Mouse (Mus musculus): ENCODE data around the gene Ttc7b.
A peak's percentile ranks its signal among the peaks of the same experiment; 100 is the strongest.

Ttc7b gene

DNA sequence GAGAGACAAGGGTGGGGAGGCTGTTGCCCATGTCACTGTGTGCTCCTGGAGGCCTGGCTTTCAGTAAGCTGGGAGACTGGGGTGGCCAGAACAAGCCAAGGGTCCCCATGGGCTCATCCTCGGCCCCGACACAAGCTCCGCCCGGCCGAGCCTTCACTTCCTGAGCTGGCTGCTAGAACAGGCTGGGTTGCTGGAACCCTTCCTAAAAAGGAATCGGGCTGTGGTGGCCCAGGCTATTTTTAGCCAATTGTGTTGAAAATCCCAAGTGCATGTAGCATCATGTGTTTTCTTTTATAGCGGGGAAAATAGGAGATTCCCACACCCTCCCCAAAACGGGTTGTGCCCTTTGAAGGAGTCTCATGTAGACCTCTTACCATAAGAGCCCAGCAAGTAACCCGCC lies 226.7 kb downstream of the Ttc7b start:
- DNase-seq, result no peak

- DNase-seq, result no peak
These were observed 229.6 kb downstream of the Ttc7b start for GRCm38 (mm10) chr12:100290711-100291685.

GRCm38 (mm10) chr12:100290178-100290531 lies 230.5 kb downstream of the Ttc7b start:
- peak; percentile 54 to 58 for DNase-seq

DNA sequence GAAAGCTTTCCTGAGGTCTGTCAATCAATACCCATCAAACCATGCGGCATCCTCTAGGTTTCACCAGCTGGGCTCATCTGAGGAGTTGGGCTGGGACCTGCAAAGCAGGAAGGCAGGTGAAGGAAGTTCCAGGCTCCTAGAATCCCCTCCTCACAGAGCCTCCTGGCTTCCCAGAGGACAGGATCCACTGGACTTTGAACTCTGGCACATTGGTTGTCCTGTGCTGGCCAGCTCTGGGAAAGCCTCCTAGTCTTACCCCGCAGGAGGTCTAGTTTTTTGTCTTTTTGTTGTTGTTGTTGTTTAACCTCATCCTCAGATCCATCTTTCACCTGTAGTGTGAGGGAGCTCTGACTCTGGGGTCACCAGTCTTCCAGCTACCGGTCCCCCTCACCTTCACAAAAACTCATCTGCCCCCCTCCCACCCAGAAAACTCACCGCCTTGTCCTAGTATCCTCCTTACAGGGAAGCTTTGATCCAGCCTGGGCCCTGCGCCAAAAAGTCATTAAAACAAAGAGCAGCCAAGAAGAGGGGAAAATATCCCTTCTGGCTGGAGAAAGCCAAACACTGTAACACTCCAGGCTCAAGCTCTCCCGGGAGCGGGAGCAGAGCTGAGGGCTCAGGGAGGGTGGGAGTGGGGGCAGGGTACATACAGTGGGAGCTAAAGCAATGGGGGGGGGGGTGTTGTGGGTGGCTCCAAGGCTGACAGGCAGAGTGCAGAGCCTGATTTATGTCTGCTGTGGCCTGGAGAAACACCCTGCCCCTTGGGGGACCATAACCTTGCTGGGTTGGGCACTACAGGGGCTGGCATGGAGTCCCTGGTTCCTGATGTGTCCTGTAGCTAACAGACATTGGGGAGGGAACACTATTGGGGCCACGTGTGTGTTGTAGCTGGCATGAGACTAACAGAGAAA lies 231.1 kb downstream of the Ttc7b start:
- peak; percentile 52 to 63 for DNase-seq

DNA sequence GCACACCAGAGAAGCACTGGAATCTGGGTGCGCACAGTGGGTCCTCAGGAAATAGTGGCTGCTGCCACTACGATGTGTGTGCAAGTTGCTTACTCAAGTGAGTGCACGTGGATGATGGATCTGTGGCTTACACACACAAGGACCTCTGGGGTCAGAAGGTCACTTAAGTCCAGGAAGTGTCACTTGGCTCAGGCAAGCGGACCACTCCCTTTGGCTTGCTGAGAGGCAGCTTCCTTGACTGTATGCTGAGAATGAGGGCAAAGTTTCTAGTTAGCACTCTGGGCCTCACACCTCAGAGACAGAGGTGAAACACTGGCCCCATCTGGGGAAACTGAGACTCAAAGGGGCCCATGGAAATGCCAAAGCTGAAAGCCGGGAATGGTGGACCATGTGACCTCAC lies 232.6 kb downstream of the Ttc7b start:
- no peak for DNase-seq

- DNase-seq, result no peak
These were observed 233.1 kb downstream of the Ttc7b start for GRCm38 (mm10) chr12:100287565-100287964.

GRCm38 (mm10) chr12:100283283-100283682 lies 237.3 kb downstream of the Ttc7b start:
- no peak for DNase-seq

- no peak for DNase-seq
These were observed 238.4 kb downstream of the Ttc7b start for GRCm38 (mm10) chr12:100282025-100282885.

DNA sequence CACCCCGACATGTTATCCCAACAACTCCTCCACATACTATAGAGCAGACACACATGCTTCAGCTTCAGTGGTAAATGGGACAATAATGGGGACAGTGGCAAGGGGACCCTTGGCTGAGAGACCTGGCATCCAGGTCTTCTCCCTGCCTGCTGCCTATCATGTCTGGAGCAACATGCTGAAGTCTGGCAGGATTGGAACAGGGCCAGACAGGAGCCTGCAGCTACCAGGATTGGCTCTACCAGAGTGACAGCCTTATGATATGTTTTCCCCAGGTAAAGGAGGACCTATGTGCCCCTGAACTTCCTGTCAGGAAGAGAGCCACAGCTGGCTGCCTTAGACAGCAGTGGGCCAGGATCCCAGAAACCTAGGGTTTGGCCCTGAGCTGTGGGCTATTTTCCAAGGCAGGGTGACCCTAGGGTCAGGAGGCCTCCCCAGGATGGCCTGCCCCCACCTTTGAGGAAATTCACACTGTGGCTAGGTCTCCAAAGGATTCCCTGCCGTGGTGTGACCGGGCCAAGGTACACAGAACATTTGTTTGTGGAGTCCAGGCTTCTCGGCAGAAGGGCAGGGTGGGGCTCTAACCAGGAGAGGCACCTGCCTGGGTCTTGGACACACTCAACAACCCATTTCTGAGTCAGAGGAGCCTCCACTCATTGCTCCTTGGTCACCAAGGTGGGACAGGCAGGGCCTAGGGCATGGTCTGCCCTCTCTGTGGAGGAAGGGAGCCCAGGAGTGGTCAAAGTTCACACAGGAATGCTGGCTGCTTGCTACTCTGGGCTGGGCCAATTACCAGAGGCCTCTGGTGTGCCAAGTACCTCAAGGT lies 239.4 kb downstream of the Ttc7b start:
- no peak for DNase-seq

DNA sequence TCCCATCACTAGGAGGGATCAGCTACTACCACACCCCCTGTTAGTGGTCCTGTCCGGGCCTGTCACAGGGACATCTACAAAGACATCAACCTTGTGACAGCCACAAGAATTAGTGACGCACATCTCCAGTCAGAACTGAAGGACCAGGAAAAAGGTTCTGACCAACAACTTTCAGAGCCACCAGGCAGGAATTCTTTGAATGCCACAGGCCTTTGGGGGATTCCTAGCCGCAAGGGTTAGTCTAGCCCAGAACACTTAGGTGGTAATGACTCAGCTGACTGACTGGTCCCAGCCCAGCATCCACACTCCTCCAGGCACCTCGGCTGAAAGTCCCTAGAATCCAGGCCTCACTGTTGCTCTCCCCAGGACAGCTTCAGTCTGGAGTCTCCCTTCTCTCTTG lies 240.7 kb downstream of the Ttc7b start:
- no peak for DNase-seq

GRCm38 (mm10) chr12:100278358-100278757 lies 242.3 kb downstream of the Ttc7b start:
- DNase-seq, result no peak

- DNase-seq, result no peak
These were observed 243.1 kb downstream of the Ttc7b start for GRCm38 (mm10) chr12:100277534-100277905.

GRCm38 (mm10) chr12:100276607-100277533 lies 243.8 kb downstream of the Ttc7b start:
- DNase-seq, result no peak

- no peak for DNase-seq
These were observed 244.8 kb downstream of the Ttc7b start for GRCm38 (mm10) chr12:100275850-100276249.

GRCm38 (mm10) chr12:100273033-100273432 lies 247.6 kb downstream of the Ttc7b start:
- peak; percentile 42 to 54 for DNase-seq

GRCm38 (mm10) chr12:100269967-100270662 lies 250.5 kb downstream of the Ttc7b start:
- DNase-seq, result no peak

DNA sequence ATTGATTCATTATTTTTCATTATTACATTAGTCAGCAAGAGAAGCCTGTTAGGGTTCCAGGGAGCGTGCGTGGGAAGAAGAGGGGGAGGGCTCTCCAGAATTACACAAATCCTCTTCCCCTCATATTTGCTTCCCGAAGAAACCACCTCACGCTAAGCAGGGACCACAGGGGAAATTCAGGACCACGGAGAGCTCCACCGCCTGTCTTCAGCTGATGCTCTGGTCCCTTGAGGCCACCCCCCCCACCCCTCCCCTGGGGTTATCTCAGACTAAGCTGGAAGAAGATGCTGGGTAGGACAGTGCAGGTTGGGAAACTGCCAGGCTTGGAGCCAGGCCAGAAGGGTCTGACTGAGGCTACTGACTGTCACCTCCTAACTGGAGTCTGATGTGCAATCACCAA lies 252.6 kb downstream of the Ttc7b start:
- peak in 1 of 2 experiments; percentile 45 for DNase-seq

- DNase-seq, result peak; percentile 92
These were observed 254.9 kb downstream of the Ttc7b start for GRCm38 (mm10) chr12:100265546-100266309.

DNA sequence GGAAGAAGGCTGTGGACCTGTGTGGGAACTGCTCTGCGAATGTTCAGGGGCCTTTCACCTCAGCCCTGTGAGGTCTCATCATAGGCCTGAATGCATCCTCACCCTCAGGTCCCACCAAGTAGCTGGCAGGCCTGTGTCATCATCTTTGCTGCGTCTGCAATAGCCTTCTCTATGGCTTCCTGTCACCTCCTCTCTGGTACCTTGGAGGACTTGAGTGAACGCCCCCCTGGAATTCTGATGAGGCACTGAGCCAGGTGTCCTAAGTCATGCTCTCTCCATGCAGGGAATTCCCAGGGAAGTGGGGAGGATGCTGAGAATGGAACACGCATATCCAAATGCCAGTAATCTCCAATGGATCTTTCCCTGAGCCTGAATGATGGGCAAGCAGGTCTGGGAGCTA lies 255.7 kb downstream of the Ttc7b start:
- DNase-seq, result no peak
